Mouse (Mus musculus) heart, adult 2 months (tissue): ENCODE data around the gene Klhl25.
"Not testable (repeated sequence)": the region's sequence is repeated elsewhere in the genome, so short reads cannot be mapped to it uniquely, and the experiment has no call there.

ENCODE experiments used
- CTCF ChIP-seq: fragments of 200-600 bp; IDR thresholded peaks from 2 replicates; pipeline ENCODE4 v1.8.1; 2022; ENCODE audit warnings: antibody characterized with exemption, mild to moderate bottlenecking, moderate library complexity
- POLR2A ChIP-seq: fragments of 200-500 bp; IDR thresholded peaks from 2 replicates; pipeline ENCODE4 v1.6.1; 2011; ENCODE audit warnings: mild to moderate bottlenecking, low read depth, low read length, control low read depth; ENCODE audit not compliant: insufficient read depth

DNA sequence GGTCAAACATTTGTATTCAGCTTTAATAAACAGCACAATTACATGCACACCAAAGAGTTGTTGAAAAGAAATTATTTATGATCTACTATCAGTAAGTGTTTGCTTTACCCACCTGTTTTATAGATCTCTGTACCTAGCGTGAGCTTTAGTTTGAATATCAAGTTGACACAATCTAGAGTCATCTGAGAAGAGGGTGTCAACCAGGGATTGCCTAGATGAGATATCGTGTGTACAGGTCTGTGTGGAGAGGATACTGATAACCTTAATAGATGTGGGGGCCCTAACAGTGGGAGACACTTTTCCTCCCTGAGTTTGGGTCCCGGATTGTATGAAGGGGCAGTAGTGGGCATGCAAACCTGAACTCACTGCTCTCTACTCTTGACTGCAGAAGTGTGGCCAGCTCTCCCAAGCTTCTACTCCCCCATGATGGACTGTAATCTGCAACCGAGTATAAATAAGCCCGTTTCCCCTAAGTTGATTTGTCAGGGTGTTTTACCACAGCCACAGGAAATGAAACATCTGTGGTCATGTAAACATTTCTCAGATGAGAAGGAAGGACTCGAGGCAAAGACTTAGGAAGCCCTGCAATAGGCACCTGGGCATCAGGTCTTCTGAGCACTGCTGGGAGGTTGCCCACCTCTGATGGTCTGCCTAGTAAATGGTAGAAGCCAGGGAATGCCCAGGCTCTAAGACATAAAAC lies 13.0 kb upstream of the Klhl25 start:
- not testable (repeated sequence) for TF ChIP-seq CTCF, POLR2A
